Mouse (Mus musculus) lung, postnatal 0 days (tissue): ENCODE data around the gene Nup85.

Source experiments
- CTCF ChIP-seq: IDR thresholded peaks from 2 replicates; pipeline ENCODE4 v1.5.1; 2016; ENCODE audit warnings: antibody characterized with exemption, mild to moderate bottlenecking
- EP300 ChIP-seq: IDR thresholded peaks from 2 replicates; pipeline ENCODE4 v1.6.1; 2016; ENCODE audit warnings: antibody characterized with exemption, mild to moderate bottlenecking, control low read depth

DNA sequence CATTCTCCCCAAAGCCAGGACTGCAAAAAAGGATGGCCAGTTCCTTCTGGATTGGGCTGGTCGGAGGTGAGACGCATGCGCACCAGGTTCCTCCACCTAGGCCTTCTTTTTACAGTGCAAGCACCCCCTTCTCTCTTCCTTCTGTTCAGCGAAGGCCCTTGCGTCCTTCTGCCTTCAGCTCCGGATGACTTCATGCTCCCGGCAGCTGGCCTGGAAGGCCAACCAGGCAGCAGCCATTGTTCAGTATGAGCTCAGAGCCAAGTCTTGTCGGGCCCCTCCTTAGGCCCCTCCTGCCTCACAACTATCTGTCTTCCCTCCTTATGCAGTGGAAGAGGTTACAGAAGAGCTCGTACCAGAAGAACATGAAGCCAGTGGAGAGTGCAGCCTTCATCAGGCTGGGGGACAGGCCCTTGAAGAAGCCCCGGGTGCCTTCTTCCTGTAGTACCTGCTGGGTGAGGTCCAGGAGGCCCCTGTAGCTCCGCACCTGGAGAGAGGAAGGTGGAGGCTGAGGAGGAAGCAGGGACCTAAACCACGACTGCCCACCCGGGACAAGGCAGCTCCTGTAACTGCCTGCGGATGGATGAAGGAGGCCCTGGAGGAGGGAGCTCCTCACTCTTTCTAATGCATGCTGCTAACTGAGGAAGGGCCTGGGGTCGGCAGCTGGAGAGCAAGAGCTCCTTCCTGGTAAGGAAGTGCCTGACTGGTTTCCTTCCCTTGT, 51.0 kb downstream of the Nup85 start:
- no peak for TF ChIP-seq CTCF
- TF ChIP-seq EP300, result no peak
